Mouse (Mus musculus) intestine, embryonic 15.5 days (tissue): ENCODE measurements at regions not wholly inside any gene's neighbourhood (a gene's known extent, or its start where the extent isn't known, plus 50 kb on each side); places are given as distances from the start of the nearest gene placed in this dataset.

Experiments used
- ATAC-seq: fragments of 200-750 bp; cut with Nextera tagmentation; 2 replicates; pipeline ENCODE4 v1.8.0; 2017; ENCODE audit warnings: moderate TSS enrichment, moderate library complexity
- H3K27ac ChIP-seq: fragments of 300-500 bp; sonication (generic); 2 replicates; pipeline ENCODE4 v1.5.1; 2015; ENCODE audit warnings: mild to moderate bottlenecking, inconsistent platforms
- H3K27me3 ChIP-seq: fragments of 300-500 bp; sonication (generic); replicated peaks from 2 replicates; pipeline ENCODE4 v1.6.1; 2015; ENCODE audit warnings: inconsistent platforms
- H3K36me3 ChIP-seq: fragments of 300-500 bp; sonication (generic); 2 replicates; pipeline ENCODE4 v1.6.1; 2015; ENCODE audit warnings: inconsistent platforms
- H3K4me1 ChIP-seq: fragments of 300-500 bp; sonication (generic); replicated peaks from 2 replicates; pipeline ENCODE4 v1.6.1; 2015; ENCODE audit warnings: inconsistent platforms
- H3K4me2 ChIP-seq: fragments of 300-500 bp; sonication (generic); replicated peaks from 2 replicates; pipeline ENCODE4 v1.6.1; 2015; ENCODE audit warnings: mild to moderate bottlenecking, inconsistent platforms
- H3K4me3 ChIP-seq: fragments of 300-500 bp; sonication (generic); replicated peaks from 2 replicates; pipeline ENCODE4 v1.5.1; 2015; ENCODE audit warnings: inconsistent platforms
- H3K9ac ChIP-seq: fragments of 300-500 bp; sonication (generic); 2 replicates; pipeline ENCODE4 v1.6.1; 2015; ENCODE audit warnings: inconsistent platforms
- H3K9me3 ChIP-seq: fragments of 300-500 bp; sonication (generic); 2 replicates; pipeline ENCODE4 v1.6.1; 2016; ENCODE audit warnings: inconsistent platforms
- WGBS: fragments of 180-500 bp; shearing (Covaris S2); methylation state at CpG from one replicate; pipeline ENCODE4 v1.1.7; 2015; 5-methylcytosine and 5-hydroxymethylcytosine counted together

GRCm38 (mm10) chr4:10049411-10049810 is 824.9 kb upstream of the 2610301B20Rik start:
- Histone ChIP-seq H3K4me1 (no peaks in the 10 kb centered on the region), H3K9ac (no peak overlapping the region), H3K27ac (no peak overlapping the region), H3K9me3 (no peaks in the 10 kb centered on the region), H3K4me3 (no peak overlapping the region), H3K4me2 (no peak overlapping the region), H3K27me3 (no peaks in the 10 kb centered on the region), H3K36me3 (no peaks in the 10 kb centered on the region)
- 56% methylated on average over 4 of the region's 4 CpGs for WGBS
- no peak for ATAC-seq

GRCm38 (mm10) chr4:10051296-10052267 is 822.7 kb upstream of the 2610301B20Rik start:
- Histone ChIP-seq H3K4me2 (no peak overlapping the region), H3K4me1 (no peaks in the 10 kb centered on the region), H3K4me3 (no peak overlapping the region), H3K9me3 (no peaks in the 10 kb centered on the region), H3K36me3 (no peaks in the 10 kb centered on the region), H3K27ac (no peak overlapping the region), H3K27me3 (no peaks in the 10 kb centered on the region), H3K9ac (no peak overlapping the region)
- no peak for ATAC-seq
- 60% methylated on average over 5 of the region's 5 CpGs for WGBS

GRCm38 (mm10) chr4:10052869-10053268 is 821.4 kb upstream of the 2610301B20Rik start:
- no peak overlapping the region for H3K4me2 ChIP-seq
- no peak overlapping the region for H3K9ac ChIP-seq
- H3K27ac ChIP-seq = no peak overlapping the region
- no peak for ATAC-seq
- no peaks in the 10 kb centered on the region for H3K4me1 ChIP-seq
- H3K36me3 ChIP-seq = no peaks in the 10 kb centered on the region
- H3K9me3 ChIP-seq = no peaks in the 10 kb centered on the region
- no peaks in the 10 kb centered on the region for H3K27me3 ChIP-seq
- no peak overlapping the region for H3K4me3 ChIP-seq

- H3K4me3 ChIP-seq = no peak overlapping the region
- no peak overlapping the region for H3K4me2 ChIP-seq
- H3K36me3 ChIP-seq = no peaks in the 10 kb centered on the region
- no peaks in the 10 kb centered on the region for H3K9me3 ChIP-seq
- ATAC-seq = no peak
- no peak overlapping the region for H3K9ac ChIP-seq
- 60% methylated on average over 5 of the region's 5 CpGs for WGBS
- no peak overlapping the region for H3K27ac ChIP-seq
- H3K27me3 ChIP-seq = no peaks in the 10 kb centered on the region
- no peaks in the 10 kb centered on the region for H3K4me1 ChIP-seq
These were observed 801.7 kb upstream of the 2610301B20Rik start for GRCm38 (mm10) chr4:10072500-10073106.

GRCm38 (mm10) chr4:10079565-10080169 is 794.6 kb upstream of the 2610301B20Rik start:
- ATAC-seq = no peak

GRCm38 (mm10) chr4:10114831-10115230 is 759.5 kb upstream of the 2610301B20Rik start:
- no peak overlapping the region for H3K4me3 ChIP-seq
- no peak overlapping the region for H3K9ac ChIP-seq
- no peaks in the 10 kb centered on the region for H3K36me3 ChIP-seq
- no peaks in the 10 kb centered on the region for H3K9me3 ChIP-seq
- H3K4me1 ChIP-seq = no peaks in the 10 kb centered on the region
- H3K4me2 ChIP-seq = no peak overlapping the region
- WGBS = 59% methylated on average over 4 of the region's 4 CpGs
- no peak overlapping the region for H3K27ac ChIP-seq
- no peak for ATAC-seq
- H3K27me3 ChIP-seq = no peaks in the 10 kb centered on the region

More at GRCm38 (mm10) chr4:10079565-10080169, 794.6 kb upstream of the 2610301B20Rik start:
- WGBS = 65% methylated on average over 3 of the region's 3 CpGs
- Histone ChIP-seq H3K9me3 (no peaks in the 10 kb centered on the region), H3K4me2 (no peak overlapping the region), H3K9ac (no peak overlapping the region), H3K4me1 (no peaks in the 10 kb centered on the region), H3K27ac (no peak overlapping the region), H3K27me3 (no peaks in the 10 kb centered on the region), H3K36me3 (no peaks in the 10 kb centered on the region), H3K4me3 (no peak overlapping the region)

GRCm38 (mm10) chr4:10117964-10118363 is 756.3 kb upstream of the 2610301B20Rik start:
- Histone ChIP-seq H3K27ac (no peak overlapping the region), H3K9me3 (no peaks in the 10 kb centered on the region), H3K4me3 (no peak overlapping the region), H3K27me3 (no peaks in the 10 kb centered on the region), H3K4me2 (no peak overlapping the region), H3K36me3 (no peaks in the 10 kb centered on the region), H3K9ac (no peak overlapping the region), H3K4me1 (no peaks in the 10 kb centered on the region)
- WGBS = 52% methylated on average over 2 of the region's 2 CpGs
- ATAC-seq = no peak

- no peak overlapping the region for H3K27ac ChIP-seq
- H3K9me3 ChIP-seq = no peaks in the 10 kb centered on the region
- no peak overlapping the region for H3K4me3 ChIP-seq
- H3K9ac ChIP-seq = no peak overlapping the region
- H3K4me2 ChIP-seq = no peak overlapping the region
- H3K4me1 ChIP-seq = no peaks in the 10 kb centered on the region
- 68% methylated on average over 2 of the region's 2 CpGs for WGBS
- no peak for ATAC-seq
- no peaks in the 10 kb centered on the region for H3K36me3 ChIP-seq
- H3K27me3 ChIP-seq = no peaks in the 10 kb centered on the region
These were observed 750.0 kb upstream of the 2610301B20Rik start for GRCm38 (mm10) chr4:10124252-10124651.

- H3K4me3 ChIP-seq = no peak overlapping the region
- H3K27me3 ChIP-seq = no peaks in the 10 kb centered on the region
- H3K9me3 ChIP-seq = no peaks in the 10 kb centered on the region
- no peak overlapping the region for H3K9ac ChIP-seq
- WGBS = 44% methylated on average over 6 of the region's 6 CpGs
- ATAC-seq = peak; percentile 100
- H3K4me1 ChIP-seq = no peaks in the 10 kb centered on the region
- no peak overlapping the region for H3K27ac ChIP-seq
- no peaks in the 10 kb centered on the region for H3K36me3 ChIP-seq
- no peak overlapping the region for H3K4me2 ChIP-seq
These were observed 732.9 kb upstream of the 2610301B20Rik start for GRCm38 (mm10) chr4:10141238-10141934.

- H3K27ac ChIP-seq = no peak overlapping the region
- no peak overlapping the region for H3K4me2 ChIP-seq
- no peaks in the 10 kb centered on the region for H3K4me1 ChIP-seq
- no peak for ATAC-seq
- no peaks in the 10 kb centered on the region for H3K27me3 ChIP-seq
- no peaks in the 10 kb centered on the region for H3K36me3 ChIP-seq
- H3K4me3 ChIP-seq = no peak overlapping the region
- no peaks in the 10 kb centered on the region for H3K9me3 ChIP-seq
- 56% methylated on average over 2 of the region's 2 CpGs for WGBS
- no peak overlapping the region for H3K9ac ChIP-seq
These were observed 724.4 kb upstream of the 2610301B20Rik start for GRCm38 (mm10) chr4:10149911-10150310.

GRCm38 (mm10) chr4:10150501-10150900 is 723.8 kb upstream of the 2610301B20Rik start:
- Histone ChIP-seq H3K4me3 (no peak overlapping the region), H3K9me3 (no peaks in the 10 kb centered on the region), H3K4me1 (no peaks in the 10 kb centered on the region), H3K27ac (no peak overlapping the region), H3K9ac (no peak overlapping the region), H3K4me2 (no peak overlapping the region), H3K27me3 (no peaks in the 10 kb centered on the region), H3K36me3 (no peaks in the 10 kb centered on the region)
- 13% methylated on average over 2 of the region's 2 CpGs for WGBS
- ATAC-seq = no peak
